Mouse (Mus musculus) C2C12 (cell line): ENCODE measurements around the gene Dbt. TPM values are rescaled to one million over a fixed set of nuclear protein-coding genes. Genes with fewer than 3 reads are reported as not detected.
"Not testable (repeated sequence)": the region's sequence is repeated elsewhere in the genome, so short reads cannot be mapped to it uniquely, and the experiment has no call there.

ENCODE experiments used
- H3K27me3 ChIP-seq: one replicate; pipeline ENCODE4 v1.6.1; 2011; ENCODE audit not compliant: control insufficient read depth, insufficient read depth, insufficient read length
- H3K36me3 ChIP-seq: one replicate; pipeline ENCODE4 v1.6.1; 2011; ENCODE audit not compliant: control insufficient read depth, insufficient read depth
- H3K4me3 ChIP-seq: one replicate; pipeline ENCODE4 v1.5.1; 2011; ENCODE audit warnings: mild to moderate bottlenecking, control low read depth; ENCODE audit not compliant: poor library complexity, insufficient read depth, severe bottlenecking
- H3K79me2 ChIP-seq: one replicate; pipeline ENCODE4 v1.6.1; 2011; ENCODE audit not compliant: control insufficient read depth, insufficient read depth
- H3K79me3 ChIP-seq: one replicate; pipeline ENCODE4 v1.6.1; 2011; ENCODE audit warnings: low read depth, control low read depth
- H3ac ChIP-seq: one replicate; pipeline ENCODE3; 2011; ENCODE audit warnings: low read depth; ENCODE audit not compliant: control insufficient read depth, insufficient read length
- CEBPB ChIP-seq: IDR thresholded peaks from one replicate; pipeline ENCODE4 v1.6.1; 2011; ENCODE audit warnings: low read depth, mild to moderate bottlenecking, control low read depth, moderate library complexity
- CTCF ChIP-seq: IDR thresholded peaks from one replicate; pipeline ENCODE4 v1.5.1; 2011; ENCODE audit not compliant: control insufficient read depth, insufficient read depth, insufficient read length
- FOSL1 ChIP-seq: IDR thresholded peaks from one replicate; pipeline ENCODE4 v1.8.0; 2011; ENCODE audit warnings: mild to moderate bottlenecking, low read length; ENCODE audit not compliant: poor library complexity, insufficient read depth, severe bottlenecking
- MAX ChIP-seq: IDR thresholded peaks from one replicate; pipeline ENCODE4 v1.6.1; 2011; ENCODE audit warnings: mild to moderate bottlenecking, control low read depth
- MYOD1 ChIP-seq: IDR thresholded peaks from one replicate; pipeline ENCODE4 v1.6.1; 2011; ENCODE audit warnings: low read depth; ENCODE audit not compliant: control insufficient read depth, insufficient read length
- MYOG ChIP-seq: IDR thresholded peaks from one replicate; pipeline ENCODE4 v1.6.1; 2011; ENCODE audit not compliant: control insufficient read depth, insufficient read length; ENCODE audit errors: extremely low read depth
- USF1 ChIP-seq: IDR thresholded peaks from one replicate; pipeline ENCODE4 v1.6.1; 2011; ENCODE audit warnings: low read depth, mild to moderate bottlenecking, control low read depth, moderate library complexity
- polyA plus RNA-seq: library from polyadenylated mRNA; unstranded; fragments of >200 nt; fragmentation: generic; extraction: Trizol; gene quantifications from one replicate; pipeline ENCODE4 v1.2.1, GENCODE M21; 2012; ENCODE audit warnings: missing spikeins

Dbt gene
- polyA plus RNA-seq, 1 experiment, result 1.8 TPM

DNA sequence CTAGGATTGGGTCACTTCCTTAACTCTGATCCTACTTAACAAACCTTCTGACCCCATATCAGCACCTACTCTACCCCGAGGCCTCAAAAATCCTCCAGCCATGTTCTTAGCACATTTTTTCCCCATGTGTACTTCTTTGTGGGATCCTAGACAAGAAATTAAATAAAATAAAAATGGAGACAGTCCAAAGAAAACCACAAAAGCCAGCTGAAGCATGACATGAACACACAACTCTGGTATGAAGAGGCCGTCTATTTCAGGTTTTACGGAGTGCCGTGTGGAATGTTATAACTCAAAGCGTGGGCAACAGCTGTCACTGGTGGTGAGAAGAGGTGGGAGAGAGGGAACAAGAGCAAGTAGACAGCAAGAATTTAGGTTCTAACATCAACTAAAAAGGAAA lies 38.5 kb downstream of the Dbt start:
- no peak for TF ChIP-seq CTCF
- TF ChIP-seq FOSL1, result no peak
- no peak for TF ChIP-seq MYOD1
- no peak for TF ChIP-seq MAX
- no peak for TF ChIP-seq MYOG
- no peak for TF ChIP-seq CEBPB
- TF ChIP-seq USF1, result no peak
- Histone ChIP-seq H3K36me3 (no peaks in the 10 kb centered on the region), H3K79me2 (no peaks in the 10 kb centered on the region), H3ac (no peak overlapping the region), H3K79me3 (no peaks in the 10 kb centered on the region), H3K4me3 (no peak overlapping the region), H3K27me3 (no peaks in the 10 kb centered on the region)

GRCm38 (mm10) chr3:116561315-116561714 lies 48.4 kb downstream of the Dbt start:
- H3K27me3 ChIP-seq, H3K4me3 ChIP-seq, H3K36me3 ChIP-seq, H3K79me2 ChIP-seq, H3ac ChIP-seq, H3K79me3 ChIP-seq: not testable (repeated sequence)

GRCm38 (mm10) chr3:116562408-116563094 lies 49.7 kb downstream of the Dbt start, which contains the start of gene Lrrc39:
Gene Lrrc39, plus strand, starts transcription at chr3:116562973.
- Histone ChIP-seq H3K79me2 (no peaks in the 10 kb centered on the region), H3K27me3 (no peaks in the 10 kb centered on the region), H3ac (no peak within 1 kb of the TSS), H3K36me3 (no peaks in the 10 kb centered on the region), H3K4me3 (no peak within 1 kb of the TSS), H3K79me3 (no peaks in the 10 kb centered on the region)
- TF ChIP-seq MYOD1 (no peak), MAX (no peak), USF1 (peak; percentile 81)

DNA sequence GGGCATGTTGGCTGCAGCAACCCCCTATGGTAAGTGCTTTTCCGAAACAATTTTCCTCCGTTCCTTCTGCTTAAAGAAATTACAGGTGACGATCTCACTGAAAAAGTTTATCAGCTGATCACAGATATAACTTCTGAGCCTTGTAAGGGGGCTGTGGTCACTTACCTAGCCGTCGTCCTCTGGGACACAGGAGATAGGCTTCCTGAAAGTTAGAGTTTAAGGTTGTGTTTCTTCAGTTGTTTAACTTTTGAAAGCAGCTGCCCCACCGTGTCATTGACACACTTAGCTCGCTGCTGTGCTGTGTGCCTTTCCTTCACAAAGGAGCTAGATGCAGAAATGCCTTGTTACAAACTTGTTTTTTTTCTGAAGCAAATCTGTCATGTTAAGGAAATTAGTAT lies 50.2 kb downstream of the Dbt start:
- Histone ChIP-seq H3K79me2 (no peaks in the 10 kb centered on the region), H3ac (no peak overlapping the region), H3K79me3 (no peaks in the 10 kb centered on the region), H3K27me3 (no peaks in the 10 kb centered on the region), H3K4me3 (no peak overlapping the region), H3K36me3 (no peaks in the 10 kb centered on the region)
- TF ChIP-seq MYOD1 (peak; percentile 26), MAX (no peak)

- no peaks in the 10 kb centered on the region for H3K27me3 ChIP-seq
- TF ChIP-seq USF1, result no peak
- no peak for TF ChIP-seq MYOG
- no peak for TF ChIP-seq MYOD1
- TF ChIP-seq MAX, result no peak
- TF ChIP-seq CTCF, result no peak
- TF ChIP-seq CEBPB, result no peak
- no peak for TF ChIP-seq FOSL1
- no peaks in the 10 kb centered on the region for H3K79me3 ChIP-seq
- H3K4me3 ChIP-seq, result no peak overlapping the region
- H3K79me2 ChIP-seq, result no peaks in the 10 kb centered on the region
- no peak overlapping the region for H3ac ChIP-seq
- H3K36me3 ChIP-seq, result no peaks in the 10 kb centered on the region
These were observed 57.8 kb downstream of the Dbt start for GRCm38 (mm10) chr3:116570628-116571027.

- TF ChIP-seq CEBPB (no peak), MYOG (no peak), FOSL1 (no peak), MYOD1 (no peak), MAX (no peak), USF1 (no peak), CTCF (no peak)
- Histone ChIP-seq H3K79me2 (no peaks in the 10 kb centered on the region), H3K36me3 (peaks cover 19% of the 10 kb centered on the region)
These were observed 64.4 kb downstream of the Dbt start for GRCm38 (mm10) chr3:116577286-116577685.

More at GRCm38 (mm10) chr3:116577286-116577685, 64.4 kb downstream of the Dbt start:
- Histone ChIP-seq H3K79me3 (no peaks in the 10 kb centered on the region), H3ac (no peak overlapping the region), H3K4me3 (no peak overlapping the region), H3K27me3 (no peaks in the 10 kb centered on the region)
